40 mouse cellular contexts compared by ENCODE assay signal in genomic region chr13:23836630-23837029, GRCm38 (mm10). TPM values are rescaled to one million over a fixed set of nuclear protein-coding genes. Genes with fewer than 3 reads are reported as not detected.
A peak's percentile ranks its signal among the peaks of the same experiment; 100 is the strongest.
DNase-seq lines count a peak whose midpoint lies in the region; ATAC-seq and TF ChIP-seq lines count a peak whose summit lies in the region.
"Had no signal": no experiment of that assay in that cellular context is flagged by ENCODE, and none has a peak within 500 bp of the region (broad histone marks: within the 10 kb centered on the region; RNA-seq: fewer than 3 reads in every experiment).

No protein-coding gene starts in this region.

- 66% methylated on average over 5 of the region's 5 CpGs for WGBS in kidney, adult 2 months
- WGBS in liver, adult 2 months, result 15% methylated on average over 5 of the region's 5 CpGs
- 80% methylated on average over 5 of the region's 5 CpGs for WGBS in liver, embryonic 11.5 days
- 58% methylated on average over 5 of the region's 5 CpGs for WGBS in liver, embryonic 15.5 days (ENCODE audit: insufficient replicate concordance)
- 93% methylated on average over 5 of the region's 5 CpGs for WGBS in hindbrain, embryonic 10.5 days
- 93% methylated on average over 5 of the region's 5 CpGs for WGBS in midbrain, embryonic 13.5 days

- peak overlapping the region; percentile 77 for H3K27ac ChIP-seq in kidney, adult 2 months (ENCODE audit: insufficient read depth, low read depth, low read length)
- peak overlapping the region; percentile 42 for H3K27ac ChIP-seq in liver, adult 2 months (replicated peaks; ENCODE audit: insufficient read depth, low read depth, low read length)
- no peak overlapping the region for H3K27ac ChIP-seq in liver, embryonic 11.5 days (ENCODE audit: low read depth, low read length)
- no peak overlapping the region for H3K27ac ChIP-seq in liver, embryonic 15.5 days (replicated peaks)
- no peak overlapping the region for H3K27ac ChIP-seq in hindbrain, embryonic 10.5 days
- H3K27ac ChIP-seq in midbrain, embryonic 13.5 days, result no peak overlapping the region
- H3K27ac ChIP-seq: gastrocnemius, adult 2 months; heart, embryonic 13.5 days; hindbrain, embryonic 15.5 days; lung, embryonic 15.5 days; neural tube, embryonic 12.5 days had no signal

- no peak overlapping the region for H3K4me3 ChIP-seq in kidney, adult 2 months (ENCODE audit: insufficient read depth, low read depth, low read length)
- H3K4me3 ChIP-seq in liver, adult 2 months (ENCODE audit: insufficient read depth, low read depth, low read length), result peak overlapping the region; percentile 33; the same call in 1 of the 2 replicates
- no peak overlapping the region for H3K4me3 ChIP-seq in liver, embryonic 11.5 days (ENCODE audit: low read depth, low read length)
- H3K4me3 ChIP-seq in liver, embryonic 15.5 days (replicated peaks), result no peak overlapping the region
- no peak overlapping the region for H3K4me3 ChIP-seq in hindbrain, embryonic 10.5 days
- no peak overlapping the region for H3K4me3 ChIP-seq in midbrain, embryonic 13.5 days (replicated peaks)
- H3K4me3 ChIP-seq: erythroblast, embryonic 14.5 days; gastrocnemius, adult 2 months; heart, embryonic 13.5 days; hindbrain, embryonic 15.5 days; lung, embryonic 15.5 days; myocyte; neural tube, embryonic 12.5 days had no signal

- no peak overlapping the region for H3K9ac ChIP-seq in liver, adult 2 months (ENCODE audit: low read depth, low read length)
- no peak overlapping the region for H3K9ac ChIP-seq in liver, embryonic 11.5 days (ENCODE audit: low read depth, low read length)
- H3K9ac ChIP-seq in liver, embryonic 15.5 days, result no peak overlapping the region
- H3K9ac ChIP-seq in midbrain, embryonic 13.5 days (replicated peaks), result no peak overlapping the region
- H3K9ac ChIP-seq: heart, embryonic 13.5 days; hindbrain, embryonic 15.5 days; lung, embryonic 15.5 days; neural tube, embryonic 12.5 days had no signal

- DNase-seq in kidney, adult 2 months, result peak; percentile 55
- DNase-seq in kidney, adult 18-20 months, result no peak
- peak; percentile 97 for DNase-seq in liver, adult 2 months (ENCODE audit: extremely low read depth, low read depth, low spot score)
- no peak for DNase-seq in liver, embryonic 11.5 days (ENCODE audit: low spot score)
- no peak for DNase-seq in hindbrain, embryonic 10.5 days (ENCODE audit: low spot score)
- DNase-seq: cerebellum, adult 2 months; cerebellum, postnatal 14 days; gastrocnemius, adult 2 months; gastrocnemius, postnatal 36 days; heart, postnatal 10 days; kidney, adult 11 months; kidney, postnatal 4 days; left cerebral cortex, postnatal 4 days; lung, postnatal 36 days; right cerebral cortex, adult 18-20 months; spleen, adult 18-20 months; thymus, adult 18-20 months; thymus, postnatal 25 days had no signal

- no peak for TF ChIP-seq CTCF in kidney, adult 2 months (conservative IDR thresholded peaks at IDR 0.05; ENCODE audit: insufficient read depth, insufficient read length, low read depth, low read length)
- TF ChIP-seq CTCF in liver, adult 2 months (IDR thresholded peaks at IDR 0.05; ENCODE audit: low read depth, low read length), result no peak

- TF ChIP-seq POLR2A in kidney, adult 2 months (IDR thresholded peaks at IDR 0.05; ENCODE audit: low read depth, low read length), result no peak
- TF ChIP-seq POLR2A in liver, adult 2 months (IDR thresholded peaks at IDR 0.05; ENCODE audit: extremely low read depth, insufficient read depth, low read length), result no peak

- no peak overlapping the region for H3K4me2 ChIP-seq in liver, embryonic 11.5 days
- H3K4me2 ChIP-seq in liver, embryonic 15.5 days, result no peak overlapping the region
- no peak overlapping the region for H3K4me2 ChIP-seq in midbrain, embryonic 13.5 days (replicated peaks)
- H3K4me2 ChIP-seq: heart, embryonic 13.5 days; hindbrain, embryonic 15.5 days; lung, embryonic 15.5 days; midbrain, embryonic 11.5 days; neural tube, embryonic 12.5 days had no signal

- H3K4me1 ChIP-seq in kidney, adult 2 months (ENCODE audit: control insufficient read depth, insufficient read depth, low read length), result peaks cover 23% of the 10 kb centered on the region; the same call in 1 of the 2 replicates
- H3K4me1 ChIP-seq in liver, adult 2 months (ENCODE audit: control insufficient read depth, insufficient read depth, low read length), result peaks cover 25% of the 10 kb centered on the region
- no peaks in the 10 kb centered on the region for H3K4me1 ChIP-seq in liver, embryonic 11.5 days (replicated peaks; ENCODE audit: control insufficient read depth, insufficient read depth, low read length)
- no peaks in the 10 kb centered on the region for H3K4me1 ChIP-seq in liver, embryonic 15.5 days (replicated peaks)
- H3K4me1 ChIP-seq in hindbrain, embryonic 10.5 days (replicated peaks), result no peaks in the 10 kb centered on the region
- no peaks in the 10 kb centered on the region for H3K4me1 ChIP-seq in midbrain, embryonic 13.5 days (replicated peaks)
- H3K4me1 ChIP-seq: hindbrain, embryonic 15.5 days; lung, embryonic 15.5 days; neural tube, embryonic 12.5 days had no signal

- no peaks in the 10 kb centered on the region for H3K36me3 ChIP-seq in kidney, adult 2 months (ENCODE audit: control insufficient read depth, insufficient read depth, low read length)
- H3K36me3 ChIP-seq in liver, adult 2 months (ENCODE audit: control insufficient read depth, insufficient read depth, low read length), result no peaks in the 10 kb centered on the region
- H3K36me3 ChIP-seq in liver, embryonic 11.5 days (ENCODE audit: control insufficient read depth, insufficient read depth, low read length), result no peaks in the 10 kb centered on the region
- H3K36me3 ChIP-seq in liver, embryonic 15.5 days (replicated peaks), result no peaks in the 10 kb centered on the region
- no peaks in the 10 kb centered on the region for H3K36me3 ChIP-seq in hindbrain, embryonic 10.5 days
- no peaks in the 10 kb centered on the region for H3K36me3 ChIP-seq in midbrain, embryonic 13.5 days
- H3K36me3 ChIP-seq: heart, embryonic 13.5 days; hindbrain, embryonic 15.5 days; lung, embryonic 15.5 days; neural tube, embryonic 12.5 days had no signal

- H3K27me3 ChIP-seq in kidney, adult 2 months (replicated peaks; ENCODE audit: control insufficient read depth, insufficient read depth, low read length), result no peaks in the 10 kb centered on the region
- no peaks in the 10 kb centered on the region for H3K27me3 ChIP-seq in liver, adult 2 months (ENCODE audit: control insufficient read depth, insufficient read depth, low read length)
- no peaks in the 10 kb centered on the region for H3K27me3 ChIP-seq in liver, embryonic 11.5 days (replicated peaks; ENCODE audit: control insufficient read depth, insufficient read depth, low read length)
- no peaks in the 10 kb centered on the region for H3K27me3 ChIP-seq in liver, embryonic 15.5 days
- H3K27me3 ChIP-seq in hindbrain, embryonic 10.5 days (ENCODE audit: insufficient read depth, poor library complexity, severe bottlenecking), result no peaks in the 10 kb centered on the region
- H3K27me3 ChIP-seq in midbrain, embryonic 13.5 days, result no peaks in the 10 kb centered on the region
- H3K27me3 ChIP-seq: hindbrain, embryonic 15.5 days; lung, embryonic 15.5 days; neural tube, embryonic 12.5 days had no signal

- no peaks in the 10 kb centered on the region for H3K9me3 ChIP-seq in liver, embryonic 11.5 days (ENCODE audit: control insufficient read depth, low read length)
- H3K9me3 ChIP-seq in liver, embryonic 15.5 days (replicated peaks), result no peaks in the 10 kb centered on the region
- H3K9me3 ChIP-seq in hindbrain, embryonic 10.5 days, result no peaks in the 10 kb centered on the region
- H3K9me3 ChIP-seq in midbrain, embryonic 13.5 days, result no peaks in the 10 kb centered on the region
- H3K9me3 ChIP-seq: heart, embryonic 13.5 days; hindbrain, embryonic 15.5 days; lung, embryonic 15.5 days; neural tube, embryonic 12.5 days had no signal

- no peak for ATAC-seq in liver, embryonic 11.5 days (replicated peaks; ENCODE audit: low FRiP score)
- peak; percentile 57 for ATAC-seq in liver, embryonic 15.5 days (ENCODE audit: insufficient read depth)
- ATAC-seq in midbrain, embryonic 13.5 days, result no peak
- ATAC-seq: forebrain, embryonic 16.5 days; inflammation-experienced regulatory T-cells, adult 6 months had no signal

- H3K79me2 ChIP-seq in liver, adult 2 months (ENCODE audit: control insufficient read depth, insufficient read depth, low read length), result no peaks in the 10 kb centered on the region; the same call in 1 of the 2 replicates

RNA-seq across cellular contexts. Expression of gene Slc17a3, which starts 2.6 kb away (rescaled TPM):
- 142 and 150 TPM in 2 replicates for polyA plus RNA-seq in kidney, adult 2 months (2012; rRNA removed)
- 32.8 and 38.1 TPM in 2 replicates for total RNA-seq in liver, adult 2 months (2014; rRNA removed)
- polyA plus RNA-seq in liver, adult 2 months (2012; rRNA removed), result 34.5 and 39.7 TPM in 2 replicates
- polyA plus RNA-seq in liver, embryonic 11.5 days (2014; fragmentation: Nextera tagmentation; extraction: Ambion mirVana), result 0.36 and 0.43 TPM in 2 replicates
- polyA plus RNA-seq in liver, embryonic 15.5 days (2015; fragmentation: Nextera tagmentation; extraction: Ambion mirVana), result 6.5 and 7.5 TPM in 2 replicates
- polyA plus RNA-seq in hindbrain, embryonic 10.5 days (2016; fragmentation: Nextera tagmentation; extraction: Ambion mirVana), result not detected in 2 replicates
- not detected in 2 replicates for polyA plus RNA-seq in midbrain, embryonic 13.5 days (2015; fragmentation: Nextera tagmentation; extraction: Ambion mirVana)
- total RNA-seq: gastrocnemius, adult 2 months; gastrocnemius, postnatal 36 days; heart, adult 8-10 months; heart, postnatal 10 days; hematopoietic stem cell, adult 5-6 weeks; layer of hippocampus, adult 8-10 months; layer of hippocampus, postnatal 25 days; megakaryocyte, adult 5-6 weeks; MEL had no signal
- polyA plus RNA-seq: cortical plate, adult 2 months; erythroblast, embryonic 14.5 days; forebrain, embryonic 11.5 days; forebrain, embryonic 16.5 days; heart, embryonic 13.5 days; hindbrain, embryonic 15.5 days; inflammation-experienced regulatory T-cells, adult 6 months; lung, embryonic 15.5 days; midbrain, embryonic 11.5 days; midbrain, postnatal 0 days; myocyte had no signal

RNA-seq across cellular contexts. Expression of gene Slc17a2, which starts 29.8 kb away (rescaled TPM):
- polyA plus RNA-seq in kidney, adult 2 months (2012; rRNA removed), result 6.9 and 13.7 TPM in 2 replicates
- total RNA-seq in liver, adult 2 months (2014; rRNA removed), result 175 and 208 TPM in 2 replicates
- polyA plus RNA-seq in liver, adult 2 months (2012; rRNA removed), result 144 and 189 TPM in 2 replicates
- 0.26 and 0.56 TPM in 2 replicates for polyA plus RNA-seq in liver, embryonic 11.5 days (2014; fragmentation: Nextera tagmentation; extraction: Ambion mirVana)
- polyA plus RNA-seq in liver, embryonic 15.5 days (2015; fragmentation: Nextera tagmentation; extraction: Ambion mirVana), result 1.5 and 1.8 TPM in 2 replicates
- polyA plus RNA-seq in hindbrain, embryonic 10.5 days (2016; fragmentation: Nextera tagmentation; extraction: Ambion mirVana), result not detected in 2 replicates
- not detected in 2 replicates for polyA plus RNA-seq in midbrain, embryonic 13.5 days (2015; fragmentation: Nextera tagmentation; extraction: Ambion mirVana)
- total RNA-seq: adrenal gland, adult 18-20 months; gastrocnemius, adult 2 months; gastrocnemius, postnatal 36 days; heart, adult 8-10 months; heart, postnatal 10 days; hematopoietic stem cell, adult 5-6 weeks; layer of hippocampus, adult 8-10 months; left cerebral cortex, postnatal 4 days; megakaryocyte, adult 5-6 weeks; MEL had no signal
- polyA plus RNA-seq: cerebellum, adult 2 months; cortical plate, adult 2 months; embryonic facial prominence, embryonic 14.5 days; erythroblast, embryonic 14.5 days; forebrain, embryonic 11.5 days; forebrain, embryonic 16.5 days; heart, embryonic 13.5 days; hindbrain, embryonic 15.5 days; inflammation-experienced regulatory T-cells, adult 6 months; lung, embryonic 15.5 days; midbrain, embryonic 11.5 days; midbrain, postnatal 0 days; myocyte; neural tube, embryonic 12.5 days had no signal

RNA-seq across cellular contexts. Expression of gene Slc17a1, which starts 30.9 kb away (rescaled TPM):
- 284 and 312 TPM in 2 replicates for polyA plus RNA-seq in kidney, adult 2 months (2012; rRNA removed)
- 13.3 and 20.1 TPM in 2 replicates for total RNA-seq in liver, adult 2 months (2014; rRNA removed)
- 12.9 and 14.5 TPM in 2 replicates for polyA plus RNA-seq in liver, adult 2 months (2012; rRNA removed)
- polyA plus RNA-seq in liver, embryonic 11.5 days (2014; fragmentation: Nextera tagmentation; extraction: Ambion mirVana), result not detected in 2 replicates
- polyA plus RNA-seq in liver, embryonic 15.5 days (2015; fragmentation: Nextera tagmentation; extraction: Ambion mirVana), result 0.32 and 0.59 TPM in 2 replicates
- not detected in 2 replicates for polyA plus RNA-seq in hindbrain, embryonic 10.5 days (2016; fragmentation: Nextera tagmentation; extraction: Ambion mirVana)
- polyA plus RNA-seq in midbrain, embryonic 13.5 days (2015; fragmentation: Nextera tagmentation; extraction: Ambion mirVana), result 0.08 TPM in 1 of 2 replicates, not detected in the other
- total RNA-seq: adrenal gland, adult 18-20 months; gastrocnemius, adult 2 months; gastrocnemius, postnatal 36 days; heart, adult 8-10 months; heart, postnatal 10 days; hematopoietic stem cell, adult 5-6 weeks; layer of hippocampus, adult 8-10 months; layer of hippocampus, postnatal 25 days; left cerebral cortex, postnatal 4 days; megakaryocyte, adult 5-6 weeks; MEL; midbrain, postnatal 0 days had no signal
- polyA plus RNA-seq: cerebellum, adult 2 months; cortical plate, adult 2 months; embryonic facial prominence, embryonic 14.5 days; erythroblast, embryonic 14.5 days; forebrain, embryonic 11.5 days; forebrain, embryonic 16.5 days; heart, embryonic 13.5 days; hindbrain, embryonic 15.5 days; inflammation-experienced regulatory T-cells, adult 6 months; midbrain, postnatal 0 days; myocyte; neural tube, embryonic 12.5 days had no signal

Comparison
In these comparisons a context has a peak if more than half of its experiments do, and no peak if none do; other contexts are left out.
1. DNase-seq: peak in kidney, adult 2 months (single experiment) and liver, adult 2 months (single experiment); none in kidney, adult 18-20 months (single experiment), liver, embryonic 11.5 days (single experiment) and hindbrain, embryonic 10.5 days (single experiment).
2. H3K27ac ChIP-seq: peak in kidney, adult 2 months (single experiment) and liver, adult 2 months (single experiment); none in liver, embryonic 11.5 days (single experiment), liver, embryonic 15.5 days (single experiment), hindbrain, embryonic 10.5 days (single experiment) and midbrain, embryonic 13.5 days (single experiment).
3. RNA of gene Slc17a1, which starts 30.9 kb away (polyA plus RNA-seq): 284 to 312 TPM in kidney, adult 2 months; 12.9 to 14.5 TPM in liver, adult 2 months, 0.32 to 0.59 TPM in liver, embryonic 15.5 days, 0.08 TPM in midbrain, embryonic 13.5 days, not detected in liver, embryonic 11.5 days and not detected in hindbrain, embryonic 10.5 days; every median in the first group is over 10 times any median in the second.